Comparison of ENCODE assay signal across 7 mouse cellular contexts in the genomic region with DNA sequence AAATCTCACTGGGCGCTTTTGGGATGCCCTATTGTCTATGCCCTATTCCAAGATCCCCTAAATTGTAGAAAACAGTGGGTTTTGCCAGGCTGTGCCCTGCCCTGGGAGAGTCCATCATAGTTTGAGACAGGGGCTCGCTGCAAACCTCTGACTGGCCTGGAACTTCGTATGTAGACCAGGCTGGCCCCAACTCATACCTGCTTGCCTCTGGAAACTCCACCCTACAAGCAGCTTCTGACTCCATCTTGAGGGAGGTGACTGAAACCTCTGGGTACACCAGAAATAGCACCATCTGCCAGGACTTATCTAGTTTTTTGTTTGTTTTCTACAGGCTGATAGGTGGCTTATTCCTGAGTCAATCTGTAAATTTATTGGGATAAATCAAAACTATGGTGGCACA. TPM values are rescaled to one million over a fixed set of nuclear protein-coding genes. Genes with fewer than 3 reads are reported as not detected.
DNase-seq lines count a peak whose midpoint lies in the region; ATAC-seq and TF ChIP-seq lines count a peak whose summit lies in the region.

No protein-coding gene starts in this region.

- DNase-seq in lung, postnatal 0 days (ENCODE audit: low spot score): no peak
- DNase-seq in lung, postnatal 36 days: no peak
- no peak for DNase-seq in stomach, postnatal 0 days (ENCODE audit: low spot score)
- DNase-seq in layer of hippocampus, adult 8-10 months (ENCODE audit: low spot score in 2 of 2): no peak
- no peak for DNase-seq in cerebellum, adult 9-11 months

- peak overlapping the region; percentile 73; the same call in 1 of the 2 replicates for H3K4me2 ChIP-seq in lung, postnatal 0 days (replicated peaks; ENCODE audit: low read depth, low read length)
- H3K4me2 ChIP-seq in forebrain, embryonic 15.5 days (replicated peaks): peak overlapping the region; percentile 85
- peak overlapping the region; percentile 87 for H3K4me2 ChIP-seq in limb, embryonic 15.5 days
- peak overlapping the region; percentile 92 for H3K4me2 ChIP-seq in stomach, postnatal 0 days (replicated peaks; ENCODE audit: low read depth)

- no peak for TF ChIP-seq EP300 in lung, postnatal 0 days (IDR thresholded peaks at IDR 0.05)
- TF ChIP-seq EP300 in stomach, postnatal 0 days (optimal IDR thresholded peaks at IDR 0.05): no peak

- peaks cover 10% of the 10 kb centered on the region; the same call in 1 of the 2 replicates for H3K36me3 ChIP-seq in lung, postnatal 0 days (ENCODE audit: insufficient read depth, low read length)
- peaks cover 22% of the 10 kb centered on the region for H3K36me3 ChIP-seq in forebrain, embryonic 15.5 days
- peaks cover 21% of the 10 kb centered on the region for H3K36me3 ChIP-seq in limb, embryonic 15.5 days
- peaks cover 6% of the 10 kb centered on the region for H3K36me3 ChIP-seq in stomach, postnatal 0 days (ENCODE audit: control insufficient read depth, insufficient read depth, low read length)

- ATAC-seq in lung, postnatal 0 days: no peak
- peak; percentile 23; the same call in 1 of the 2 replicates for ATAC-seq in forebrain, embryonic 15.5 days (replicated peaks)
- ATAC-seq in limb, embryonic 15.5 days (ENCODE audit: insufficient number of reproducible peaks, low FRiP score, low TSS enrichment, low read depth): no peak
- no peak for ATAC-seq in stomach, postnatal 0 days (ENCODE audit: low FRiP score, low TSS enrichment)

- H3K4me1 ChIP-seq in lung, postnatal 0 days (ENCODE audit: insufficient read depth, low read depth, low read length): peaks cover 9% of the 10 kb centered on the region; the same call in 1 of the 2 replicates
- H3K4me1 ChIP-seq in forebrain, embryonic 15.5 days: peaks cover 19% of the 10 kb centered on the region
- peaks cover 8% of the 10 kb centered on the region for H3K4me1 ChIP-seq in limb, embryonic 15.5 days
- no peaks in the 10 kb centered on the region for H3K4me1 ChIP-seq in stomach, postnatal 0 days (replicated peaks; ENCODE audit: control insufficient read depth, insufficient read depth)

- H3K4me3 ChIP-seq in lung, postnatal 0 days (ENCODE audit: low read depth, low read length): peak overlapping the region; percentile 91; the same call in 1 of the 2 replicates
- peak overlapping the region; percentile 91 for H3K4me3 ChIP-seq in forebrain, embryonic 15.5 days
- H3K4me3 ChIP-seq in limb, embryonic 15.5 days: peak overlapping the region; percentile 99
- H3K4me3 ChIP-seq in stomach, postnatal 0 days (ENCODE audit: low read depth, low read length): peak overlapping the region; percentile 90

- H3K9ac ChIP-seq in lung, postnatal 0 days (replicated peaks; ENCODE audit: low read depth): no peak overlapping the region; the same call in 1 of the 2 replicates
- H3K9ac ChIP-seq in forebrain, embryonic 15.5 days (replicated peaks): no peak overlapping the region
- H3K9ac ChIP-seq in limb, embryonic 15.5 days: no peak overlapping the region
- H3K9ac ChIP-seq in stomach, postnatal 0 days (ENCODE audit: low read length): no peak overlapping the region

- TF ChIP-seq CTCF in lung, postnatal 0 days (IDR thresholded peaks at IDR 0.05): no peak
- TF ChIP-seq CTCF in stomach, postnatal 0 days (IDR thresholded peaks at IDR 0.05; ENCODE audit: low read depth): no peak

- no peaks in the 10 kb centered on the region for H3K9me3 ChIP-seq in lung, postnatal 0 days (ENCODE audit: low read length)
- H3K9me3 ChIP-seq in forebrain, embryonic 15.5 days: no peaks in the 10 kb centered on the region
- H3K9me3 ChIP-seq in limb, embryonic 15.5 days: no peaks in the 10 kb centered on the region
- H3K9me3 ChIP-seq in stomach, postnatal 0 days (ENCODE audit: control insufficient read depth, low read length): no peaks in the 10 kb centered on the region

- no peak overlapping the region for H3K27ac ChIP-seq in lung, postnatal 0 days (ENCODE audit: low read length)
- H3K27ac ChIP-seq in forebrain, embryonic 15.5 days (replicated peaks): no peak overlapping the region
- no peak overlapping the region for H3K27ac ChIP-seq in limb, embryonic 15.5 days
- H3K27ac ChIP-seq in stomach, postnatal 0 days (replicated peaks): no peak overlapping the region

- H3K27me3 ChIP-seq in lung, postnatal 0 days (replicated peaks; ENCODE audit: insufficient read depth, low read length): no peaks in the 10 kb centered on the region
- no peaks in the 10 kb centered on the region for H3K27me3 ChIP-seq in forebrain, embryonic 15.5 days
- H3K27me3 ChIP-seq in limb, embryonic 15.5 days: no peaks in the 10 kb centered on the region
- no peaks in the 10 kb centered on the region for H3K27me3 ChIP-seq in stomach, postnatal 0 days (ENCODE audit: control insufficient read depth, insufficient read depth, low read length)

- 81% methylated on average over 3 of the region's 3 CpGs for WGBS in lung, postnatal 0 days
- 87% methylated on average over 3 of the region's 3 CpGs for WGBS in forebrain, embryonic 15.5 days
- WGBS in limb, embryonic 15.5 days: 88% methylated on average over 3 of the region's 3 CpGs
- 90% methylated on average over 3 of the region's 3 CpGs for WGBS in stomach, postnatal 0 days

RNA-seq across cellular contexts. Expression of a gene that starts 0.7 kb away (rescaled TPM):
- 20.5 and 23.0 TPM in 2 replicates for polyA plus RNA-seq in lung, postnatal 0 days (2015; fragmentation: Nextera tagmentation; extraction: Ambion mirVana)
- polyA plus RNA-seq in forebrain, embryonic 15.5 days (2015; fragmentation: Nextera tagmentation; extraction: Ambion mirVana): 44.6 and 47.8 TPM in 2 replicates
- 39.7 and 42.0 TPM in 2 replicates for polyA plus RNA-seq in limb, embryonic 15.5 days (2015; fragmentation: Nextera tagmentation; extraction: Ambion mirVana)
- polyA plus RNA-seq in stomach, postnatal 0 days (2015; fragmentation: Nextera tagmentation; extraction: Ambion mirVana): 24.1 and 28.8 TPM in 2 replicates
- 10 to 100 TPM; 36.1 to 57.4 (median 38.8) TPM for total RNA-seq in layer of hippocampus, adult 8-10 months (2022)

RNA-seq across cellular contexts. Expression of a gene that starts 16.2 kb away (rescaled TPM):
- 61.6 and 82.2 TPM in 2 replicates for polyA plus RNA-seq in lung, postnatal 0 days (2015; fragmentation: Nextera tagmentation; extraction: Ambion mirVana)
- polyA plus RNA-seq in forebrain, embryonic 15.5 days (2015; fragmentation: Nextera tagmentation; extraction: Ambion mirVana): 391 and 397 TPM in 2 replicates
- polyA plus RNA-seq in limb, embryonic 15.5 days (2015; fragmentation: Nextera tagmentation; extraction: Ambion mirVana): 147 and 155 TPM in 2 replicates
- 89.7 and 95.5 TPM in 2 replicates for polyA plus RNA-seq in stomach, postnatal 0 days (2015; fragmentation: Nextera tagmentation; extraction: Ambion mirVana)
- total RNA-seq in layer of hippocampus, adult 8-10 months (2022): 10 to 100 TPM in 2 of 4 experiments, 1 to 10 TPM in 2; 8.5 to 13.2 (median 11.4) TPM

RNA-seq across cellular contexts. Expression of a gene that starts 20.1 kb away (rescaled TPM):
- 22.5 and 30.7 TPM in 2 replicates for polyA plus RNA-seq in lung, postnatal 0 days (2015; fragmentation: Nextera tagmentation; extraction: Ambion mirVana)
- polyA plus RNA-seq in forebrain, embryonic 15.5 days (2015; fragmentation: Nextera tagmentation; extraction: Ambion mirVana): 33.9 and 34.6 TPM in 2 replicates
- 28.5 and 34.9 TPM in 2 replicates for polyA plus RNA-seq in limb, embryonic 15.5 days (2015; fragmentation: Nextera tagmentation; extraction: Ambion mirVana)
- polyA plus RNA-seq in stomach, postnatal 0 days (2015; fragmentation: Nextera tagmentation; extraction: Ambion mirVana): 15.5 and 17.5 TPM in 2 replicates
- 10 to 100 TPM; 33.5 to 48.0 (median 45.6) TPM for total RNA-seq in layer of hippocampus, adult 8-10 months (2022)
